Mouse (Mus musculus): Measurements from ENCODE around the gene Irf3.

GRCm38 (mm10) chr7:45006503-45006902 is 9.1 kb downstream of the Irf3 start:
- TF ChIP-seq CTCF (conservative IDR thresholded peaks at IDR 0.05; ENCODE audit: insufficient read depth, insufficient read length, low read depth, low read length) (no peak), POLR2A (IDR thresholded peaks at IDR 0.05; ENCODE audit: low read depth, low read length) (no peak)
